Mouse (Mus musculus) limb, embryonic 15.5 days (tissue): ENCODE data around the gene Dhps. TPM values are rescaled to one million over a fixed set of nuclear protein-coding genes. Genes with fewer than 3 reads are reported as not detected.
A peak's percentile ranks its signal among the peaks of the same experiment; 100 is the strongest.
"Not testable (repeated sequence)": the region's sequence is repeated elsewhere in the genome, so short reads cannot be mapped to it uniquely, and the experiment has no call there.

Experiments
- ATAC-seq: fragments of 200-750 bp; cut with Nextera tagmentation; 2 replicates; pipeline ENCODE4 v1.8.0; 2017; ENCODE audit warnings: low read depth, moderate TSS enrichment; ENCODE audit not compliant: insufficient number of reproducible peaks, low FRiP score, low TSS enrichment
- H3K27ac ChIP-seq: fragments of 300-500 bp; sonication (generic); 2 replicates; pipeline ENCODE4 v1.5.1; 2015; ENCODE audit warnings: moderate library complexity, mild to moderate bottlenecking, inconsistent platforms
- H3K27me3 ChIP-seq: fragments of 300-500 bp; sonication (generic); 2 replicates; pipeline ENCODE4 v1.6.1; 2015; ENCODE audit warnings: inconsistent platforms
- H3K36me3 ChIP-seq: fragments of 300-500 bp; sonication (generic); 2 replicates; pipeline ENCODE4 v1.6.1; 2015; ENCODE audit warnings: inconsistent platforms
- H3K4me1 ChIP-seq: fragments of 300-500 bp; sonication (generic); 2 replicates; pipeline ENCODE4 v1.6.1; 2015; ENCODE audit warnings: inconsistent platforms
- H3K4me2 ChIP-seq: fragments of 300-500 bp; sonication (generic); 2 replicates; pipeline ENCODE4 v1.6.1; 2015; ENCODE audit warnings: mild to moderate bottlenecking, inconsistent platforms
- H3K4me3 ChIP-seq: fragments of 300-500 bp; sonication (generic); 2 replicates; pipeline ENCODE4 v1.5.1; 2015; ENCODE audit warnings: mild to moderate bottlenecking, inconsistent platforms
- H3K9ac ChIP-seq: fragments of 300-500 bp; sonication (generic); 2 replicates; pipeline ENCODE4 v1.6.1; 2015; ENCODE audit warnings: inconsistent platforms
- H3K9me3 ChIP-seq: fragments of 300-500 bp; sonication (generic); 2 replicates; pipeline ENCODE4 v1.6.1; 2016; ENCODE audit warnings: inconsistent platforms
- WGBS: fragments of 180-500 bp; shearing (Covaris S2); methylation state at CpG from one replicate; pipeline ENCODE4 v1.1.7; 2015; 5-methylcytosine and 5-hydroxymethylcytosine counted together
- polyA plus RNA-seq: library from polyadenylated mRNA; unstranded; fragments of >200 nt; fragmentation: Nextera tagmentation; extraction: Ambion mirVana; gene quantifications from 2 replicates; pipeline ENCODE4 v1.2.1, GENCODE M21; 2015

Gene Dhps
- polyA plus RNA-seq, 1 experiment from 2014 or later, result 41.5 TPM

GRCm38 (mm10) chr8:85082169-85082568 is 10.6 kb downstream of the Dhps start:
- not testable (repeated sequence) for H3K9me3 ChIP-seq, H3K27ac ChIP-seq, H3K27me3 ChIP-seq, H3K4me3 ChIP-seq, H3K9ac ChIP-seq, H3K4me2 ChIP-seq, ATAC-seq
- Histone ChIP-seq H3K36me3 (peaks cover 26% of the 10 kb centered on the region), H3K4me1 (peaks cover 38% of the 10 kb centered on the region)
- 86% methylated on average over 4 of the region's 4 CpGs for WGBS

GRCm38 (mm10) chr8:85083108-85083813 is 11.7 kb downstream of the Dhps start, which contains the start of gene Man2b1:
Gene Man2b1 (plus strand): TSS chr8:85083270.
- Histone ChIP-seq H3K9ac (peak within 1 kb of the TSS; percentile 61), H3K27me3 (no peaks in the 10 kb centered on the region), H3K9me3 (no peaks in the 10 kb centered on the region), H3K4me3 (peak within 1 kb of the TSS; percentile 67), H3K36me3 (peaks cover 35% of the 10 kb centered on the region), H3K4me2 (peak within 1 kb of the TSS; percentile 73), H3K27ac (peak within 1 kb of the TSS; percentile 60), H3K4me1 (peaks cover 38% of the 10 kb centered on the region)
- WGBS, result 1% methylated on average over 30 of the region's 30 CpGs
- ATAC-seq, result peak; percentile 80

DNA sequence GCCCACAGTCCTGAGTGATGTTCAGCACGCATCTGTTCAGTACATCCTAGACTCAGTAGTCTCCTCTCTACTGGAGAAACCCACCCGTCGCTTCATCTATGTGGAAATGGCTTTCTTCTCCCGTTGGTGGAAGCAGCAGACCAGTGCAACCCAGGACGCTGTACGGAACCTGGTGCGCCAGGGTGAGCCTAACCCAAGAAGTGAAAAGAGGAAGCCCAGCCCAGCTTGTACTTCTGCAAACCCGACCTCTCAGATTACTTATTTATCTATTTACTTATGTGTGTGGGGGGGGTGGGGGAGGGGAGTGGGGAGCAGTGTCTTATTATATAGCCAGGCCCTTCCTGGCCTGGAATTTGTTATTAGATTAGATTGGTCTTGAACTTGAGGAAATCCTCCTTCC is 13.1 kb downstream of the Dhps start:
- 86% methylated on average over 8 of the region's 8 CpGs for WGBS
- Histone ChIP-seq H3K27me3 (no peaks in the 10 kb centered on the region), H3K4me1 (peaks cover 35% of the 10 kb centered on the region), H3K4me3 (no peak overlapping the region), H3K9me3 (no peaks in the 10 kb centered on the region), H3K4me2 (no peak overlapping the region), H3K9ac (no peak overlapping the region), H3K36me3 (peaks cover 41% of the 10 kb centered on the region), H3K27ac (no peak overlapping the region)
- no peak for ATAC-seq

DNA sequence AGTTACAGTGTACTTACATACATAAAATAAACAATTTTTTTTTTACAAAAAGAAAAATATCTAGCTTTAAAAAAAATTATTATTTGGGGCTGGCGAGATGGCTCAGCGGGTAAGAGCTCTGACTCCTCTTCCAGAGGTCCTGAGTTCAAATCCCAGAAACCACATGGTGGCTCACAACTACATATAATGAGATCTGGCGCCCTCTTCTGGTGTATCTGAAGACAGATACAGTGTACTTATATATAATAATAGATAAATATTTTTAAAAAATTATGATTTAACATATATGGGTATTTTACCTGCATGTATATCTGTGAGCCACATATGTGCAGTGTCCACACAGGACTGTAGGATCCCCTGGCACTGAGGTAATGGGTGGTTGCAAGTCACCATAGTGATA is 14.7 kb downstream of the Dhps start:
- no peak for ATAC-seq
- Histone ChIP-seq H3K4me2 (no peak overlapping the region), H3K4me3 (no peak overlapping the region), H3K9ac (no peak overlapping the region), H3K36me3 (peaks cover 45% of the 10 kb centered on the region), H3K27ac (no peak overlapping the region), H3K9me3 (no peaks in the 10 kb centered on the region), H3K27me3 (no peaks in the 10 kb centered on the region), H3K4me1 (peaks cover 28% of the 10 kb centered on the region)
- WGBS, result 83% methylated on average over 3 of the region's 3 CpGs

DNA sequence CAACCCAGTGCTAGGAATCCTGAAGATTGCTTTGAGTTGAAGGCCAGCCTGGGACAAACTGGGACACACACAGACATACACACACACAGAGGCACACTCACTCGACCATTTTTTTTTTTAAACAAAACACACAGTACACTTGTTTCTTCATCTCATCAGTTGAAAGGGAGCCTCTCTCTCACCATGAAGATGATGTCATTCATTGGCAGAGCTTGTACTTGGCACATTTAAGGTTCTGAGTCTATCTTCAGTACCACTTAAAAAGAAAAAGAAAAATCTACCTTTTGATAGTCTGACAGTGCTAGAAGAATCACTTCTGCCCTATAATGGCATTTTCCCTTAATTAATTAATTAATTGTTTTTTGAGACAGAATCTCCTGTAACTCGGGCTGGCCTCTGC is 17.2 kb downstream of the Dhps start:
- no peak for ATAC-seq
- peaks cover 57% of the 10 kb centered on the region for H3K36me3 ChIP-seq
- H3K9me3 ChIP-seq, result no peaks in the 10 kb centered on the region
- H3K4me1 ChIP-seq, result peaks cover 5% of the 10 kb centered on the region
- WGBS, result 86% methylated on average over 2 of the region's 2 CpGs
- H3K27me3 ChIP-seq, result no peaks in the 10 kb centered on the region
- no peak overlapping the region for H3K4me3 ChIP-seq
- no peak overlapping the region for H3K9ac ChIP-seq
- no peak overlapping the region for H3K4me2 ChIP-seq
- H3K27ac ChIP-seq, result no peak overlapping the region

- Histone ChIP-seq H3K27ac (no peak overlapping the region), H3K4me3 (no peak overlapping the region), H3K9me3 (no peaks in the 10 kb centered on the region), H3K36me3 (peaks cover 68% of the 10 kb centered on the region), H3K27me3 (no peaks in the 10 kb centered on the region), H3K9ac (no peak overlapping the region), H3K4me2 (no peak overlapping the region), H3K4me1 (no peaks in the 10 kb centered on the region)
- WGBS, result 90% methylated on average over 11 of the region's 11 CpGs
- no peak for ATAC-seq
These were observed 19.3 kb downstream of the Dhps start for GRCm38 (mm10) chr8:85090856-85091255.

DNA sequence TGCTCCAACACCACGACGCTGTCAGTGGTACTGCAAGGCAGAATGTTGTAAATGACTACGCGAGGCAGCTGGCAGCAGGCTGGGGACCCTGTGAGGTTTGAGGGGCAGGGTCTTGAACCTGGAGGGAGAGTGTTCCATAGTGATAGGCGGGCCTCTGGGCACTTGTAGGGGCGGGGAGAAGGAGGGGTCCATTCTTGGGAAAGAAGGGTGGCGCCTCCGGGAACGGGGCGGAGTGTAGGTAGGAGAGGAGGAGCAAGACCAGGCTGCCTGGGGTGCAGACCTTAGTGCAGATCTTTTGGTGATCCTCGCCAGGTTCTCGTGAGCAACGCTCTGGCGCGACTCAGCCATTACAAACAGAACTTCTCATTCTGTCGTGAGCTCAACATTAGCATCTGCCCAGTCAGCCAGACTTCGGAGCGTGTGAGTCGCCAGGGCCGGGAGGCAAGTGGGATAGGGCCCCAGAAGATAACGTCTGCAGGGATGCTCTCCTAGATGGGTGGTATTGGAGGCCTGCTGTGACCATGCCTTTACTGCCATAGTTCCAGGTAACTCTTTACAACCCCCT is 20.1 kb downstream of the Dhps start:
- peaks cover 71% of the 10 kb centered on the region for H3K36me3 ChIP-seq
- H3K4me2 ChIP-seq, result no peak overlapping the region
- no peaks in the 10 kb centered on the region for H3K27me3 ChIP-seq
- H3K9me3 ChIP-seq, result no peaks in the 10 kb centered on the region
- no peak overlapping the region for H3K4me3 ChIP-seq
- H3K4me1 ChIP-seq, result no peaks in the 10 kb centered on the region
- H3K9ac ChIP-seq, result no peak overlapping the region
- 39% methylated on average over 21 of the region's 21 CpGs for WGBS
- no peak for ATAC-seq
- H3K27ac ChIP-seq, result no peak overlapping the region

DNA sequence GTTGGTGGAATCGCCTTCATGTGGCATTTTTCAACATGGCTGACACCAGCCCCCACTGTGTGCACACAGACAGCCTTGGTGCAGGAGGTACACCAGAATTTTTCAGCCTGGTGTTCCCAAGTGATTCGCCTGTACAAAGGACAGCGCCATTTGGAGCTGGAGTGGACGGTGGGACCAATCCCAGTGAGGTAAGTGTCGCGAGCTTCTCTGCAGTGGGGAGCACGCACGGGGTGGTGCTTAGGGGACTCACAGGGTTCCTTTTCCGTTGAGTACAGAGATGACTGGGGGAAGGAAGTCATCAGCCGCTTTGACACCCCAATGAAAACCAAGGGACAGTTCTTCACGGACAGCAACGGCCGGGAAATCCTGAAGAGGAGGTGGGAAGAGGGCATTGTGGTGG is 23.5 kb downstream of the Dhps start:
- Histone ChIP-seq H3K4me2 (no peak overlapping the region), H3K27ac (no peak overlapping the region), H3K4me1 (no peaks in the 10 kb centered on the region), H3K9me3 (no peaks in the 10 kb centered on the region), H3K9ac (no peak overlapping the region), H3K27me3 (no peaks in the 10 kb centered on the region), H3K36me3 (peaks cover 66% of the 10 kb centered on the region), H3K4me3 (no peak overlapping the region)
- ATAC-seq, result no peak
- 96% methylated on average over 13 of the region's 13 CpGs for WGBS

- no peak for ATAC-seq
- no peak overlapping the region for H3K4me2 ChIP-seq
- no peaks in the 10 kb centered on the region for H3K4me1 ChIP-seq
- no peaks in the 10 kb centered on the region for H3K9me3 ChIP-seq
- H3K4me3 ChIP-seq, result no peak overlapping the region
- no peak overlapping the region for H3K9ac ChIP-seq
- no peaks in the 10 kb centered on the region for H3K27me3 ChIP-seq
- H3K36me3 ChIP-seq, result peaks cover 66% of the 10 kb centered on the region
- WGBS, result 89% methylated on average over 7 of the region's 7 CpGs
- no peak overlapping the region for H3K27ac ChIP-seq
These were observed 24.0 kb downstream of the Dhps start for GRCm38 (mm10) chr8:85095566-85095965.

DNA sequence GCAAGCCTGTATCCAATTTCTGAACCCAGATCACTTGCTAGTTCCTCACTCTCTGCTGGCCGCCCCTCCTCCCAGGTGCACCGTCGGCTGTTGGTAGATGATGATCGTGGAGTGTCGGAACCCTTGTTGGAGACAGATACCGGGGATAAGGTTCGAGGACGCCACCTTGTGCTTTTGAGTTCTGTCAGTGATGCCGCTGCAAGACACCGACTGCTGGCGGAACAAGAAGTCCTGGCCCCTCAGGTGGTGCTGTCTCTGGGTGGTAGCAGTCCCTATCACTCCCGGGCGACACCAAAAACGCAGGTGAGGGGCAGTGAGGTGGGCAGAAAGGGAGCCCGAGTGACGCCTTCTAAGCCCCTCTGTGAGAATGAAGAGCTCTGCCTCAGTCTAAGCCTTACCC is 24.6 kb downstream of the Dhps start:
- H3K9ac ChIP-seq, result no peak overlapping the region
- H3K4me3 ChIP-seq, result no peak overlapping the region
- no peak overlapping the region for H3K4me2 ChIP-seq
- H3K4me1 ChIP-seq, result no peaks in the 10 kb centered on the region
- H3K27ac ChIP-seq, result no peak overlapping the region
- ATAC-seq, result no peak
- H3K27me3 ChIP-seq, result no peaks in the 10 kb centered on the region
- no peaks in the 10 kb centered on the region for H3K9me3 ChIP-seq
- 92% methylated on average over 16 of the region's 16 CpGs for WGBS
- peaks cover 62% of the 10 kb centered on the region for H3K36me3 ChIP-seq

DNA sequence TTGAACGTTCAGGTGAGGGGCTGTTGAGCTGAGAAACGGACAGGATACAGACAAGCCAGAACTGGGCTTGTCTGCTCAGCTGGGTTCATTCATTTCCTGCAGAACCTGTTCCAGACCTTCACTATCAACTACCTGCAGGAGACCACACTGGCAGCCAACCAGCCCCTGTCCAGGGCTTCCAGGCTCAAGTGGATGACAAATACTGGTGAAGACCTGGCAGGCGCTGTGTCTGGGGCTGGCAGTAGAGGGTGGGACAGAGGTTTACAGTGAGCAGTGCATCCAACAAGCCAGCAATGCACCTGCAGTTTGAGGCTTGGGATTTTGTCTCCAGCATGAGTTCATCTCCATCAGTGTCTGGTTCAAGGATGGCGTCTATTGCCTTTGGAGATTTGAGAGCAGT is 25.3 kb downstream of the Dhps start:
- Histone ChIP-seq H3K27me3 (no peaks in the 10 kb centered on the region), H3K4me3 (no peak overlapping the region), H3K4me1 (no peaks in the 10 kb centered on the region), H3K36me3 (peaks cover 62% of the 10 kb centered on the region), H3K4me2 (no peak overlapping the region), H3K27ac (no peak overlapping the region), H3K9me3 (no peaks in the 10 kb centered on the region), H3K9ac (no peak overlapping the region)
- no peak for ATAC-seq
- 76% methylated on average over 4 of the region's 4 CpGs for WGBS

GRCm38 (mm10) chr8:85100076-85100665 is 28.6 kb downstream of the Dhps start:
- Histone ChIP-seq H3K4me3 (no peak overlapping the region), H3K27me3 (no peaks in the 10 kb centered on the region), H3K4me2 (no peak overlapping the region), H3K4me1 (no peaks in the 10 kb centered on the region), H3K36me3 (peaks cover 37% of the 10 kb centered on the region), H3K9me3 (no peaks in the 10 kb centered on the region), H3K27ac (no peak overlapping the region), H3K9ac (no peak overlapping the region)
- no peak for ATAC-seq
- 88% methylated on average over 4 of the region's 4 CpGs for WGBS
